9 mouse cellular contexts compared by ENCODE assay signal in the genomic region with DNA sequence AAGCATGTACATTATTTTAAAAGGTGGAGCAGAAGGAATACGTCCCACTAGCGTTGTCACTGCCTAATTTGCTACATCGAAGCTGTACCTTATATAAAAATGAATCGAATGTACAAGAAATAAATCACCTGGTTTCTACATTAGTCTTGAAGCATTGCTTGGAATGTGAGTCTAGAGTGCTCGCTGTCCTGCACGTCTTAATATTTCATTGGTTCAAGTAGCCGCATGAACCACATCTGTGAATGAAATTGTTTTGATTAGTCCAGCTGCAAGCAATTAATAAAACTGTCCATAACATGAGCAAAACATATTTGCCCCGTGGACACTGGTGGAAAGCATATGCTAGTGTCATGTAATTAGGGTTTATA.
DNase-seq lines count a peak whose midpoint lies in the region; ATAC-seq lines count a peak whose summit lies in the region.
"Had no signal": no experiment of that assay in that cellular context is flagged by ENCODE, and none has a peak within 500 bp of the region (broad histone marks: within the 10 kb centered on the region; RNA-seq: fewer than 3 reads in every experiment).

No protein-coding gene starts in this region.

- peak; percentile 68 for ATAC-seq in hindbrain, embryonic 11.5 days (ENCODE audit: low FRiP score)
- peak; percentile 42 for ATAC-seq in midbrain, embryonic 12.5 days (ENCODE audit: low FRiP score, low read depth)

- intact Hi-C loops in gastrocnemius, postnatal 14 days (cut with DNase I; ENCODE audit: low total_unique reads): no loop called here

- no peaks in the 10 kb centered on the region for H3K36me3 ChIP-seq in embryonic facial prominence, embryonic 10.5 days (replicated peaks)
- no peaks in the 10 kb centered on the region for H3K36me3 ChIP-seq in hindbrain, embryonic 11.5 days (ENCODE audit: control insufficient read depth, insufficient read depth, low read length)
- H3K36me3 ChIP-seq in midbrain, embryonic 12.5 days: no peaks in the 10 kb centered on the region
- H3K36me3 ChIP-seq: G1E had no signal

- no peaks in the 10 kb centered on the region for H3K27me3 ChIP-seq in embryonic facial prominence, embryonic 10.5 days (replicated peaks; ENCODE audit: low read depth, poor library complexity, severe bottlenecking)
- H3K27me3 ChIP-seq in hindbrain, embryonic 11.5 days (ENCODE audit: control insufficient read depth, insufficient read depth, low read length): no peaks in the 10 kb centered on the region
- H3K27me3 ChIP-seq in midbrain, embryonic 12.5 days: no peaks in the 10 kb centered on the region

- H3K27ac ChIP-seq in embryonic facial prominence, embryonic 10.5 days (replicated peaks): no peak overlapping the region; the same call in 1 of the 2 replicates
- no peak overlapping the region for H3K27ac ChIP-seq in hindbrain, embryonic 11.5 days (ENCODE audit: low read depth, low read length)
- H3K27ac ChIP-seq in midbrain, embryonic 12.5 days (replicated peaks): no peak overlapping the region; the same call in 1 of the 2 replicates

- H3K4me2 ChIP-seq in hindbrain, embryonic 11.5 days (replicated peaks; ENCODE audit: low read depth, low read length): peak overlapping the region; percentile 56
- H3K4me2 ChIP-seq in midbrain, embryonic 12.5 days (replicated peaks): peak overlapping the region; percentile 58

- DNase-seq in kidney, adult 11 months: peak; percentile 2
- no peak for DNase-seq in kidney, postnatal 10 days
- no peak for DNase-seq in embryonic facial prominence, embryonic 10.5 days (ENCODE audit: low spot score)
- DNase-seq in hindbrain, embryonic 11.5 days (ENCODE audit: low spot score): no peak
- DNase-seq in gastrocnemius, postnatal 14 days: no peak
- no peak for DNase-seq in Muller cell, postnatal 12 days (ENCODE audit: inconsistent ontology term)
- no peak for DNase-seq in layer of hippocampus, adult 18-20 months (ENCODE audit: low spot score in 2 of 2)

- 21% methylated on average over 8 of the region's 8 CpGs for WGBS in embryonic facial prominence, embryonic 10.5 days
- WGBS in hindbrain, embryonic 11.5 days: 24% methylated on average over 8 of the region's 8 CpGs
- 24% methylated on average over 8 of the region's 8 CpGs for WGBS in midbrain, embryonic 12.5 days

- H3K4me3 ChIP-seq in embryonic facial prominence, embryonic 10.5 days: peak overlapping the region; percentile 58
- peak overlapping the region; percentile 47 for H3K4me3 ChIP-seq in hindbrain, embryonic 11.5 days (ENCODE audit: low read depth, low read length)
- peak overlapping the region; percentile 57 for H3K4me3 ChIP-seq in midbrain, embryonic 12.5 days

- H3K4me1 ChIP-seq in embryonic facial prominence, embryonic 10.5 days: peaks cover 5% of the 10 kb centered on the region
- H3K4me1 ChIP-seq in hindbrain, embryonic 11.5 days (replicated peaks; ENCODE audit: control insufficient read depth, insufficient read depth, low read length): no peaks in the 10 kb centered on the region
- 0 out of 2 replicates have a peak, but pooled peaks cover 2% of the 10 kb centered on the region for H3K4me1 ChIP-seq in midbrain, embryonic 12.5 days

- no peak overlapping the region for H3K9ac ChIP-seq in hindbrain, embryonic 11.5 days (ENCODE audit: low read depth, low read length)
- peak overlapping the region; percentile 44; the same call in 1 of the 2 replicates for H3K9ac ChIP-seq in midbrain, embryonic 12.5 days (replicated peaks)

- H3K9me3 ChIP-seq in embryonic facial prominence, embryonic 10.5 days: no peaks in the 10 kb centered on the region
- no peaks in the 10 kb centered on the region for H3K9me3 ChIP-seq in hindbrain, embryonic 11.5 days (ENCODE audit: control insufficient read depth, low read length)
- H3K9me3 ChIP-seq in midbrain, embryonic 12.5 days: no peaks in the 10 kb centered on the region
- H3K9me3 ChIP-seq: G1E had no signal
